Mouse (Mus musculus) MEL (cell line): ENCODE results near the gene Lcn6. TPM values are rescaled to one million over a fixed set of nuclear protein-coding genes. Genes with fewer than 3 reads are reported as not detected.

ENCODE experiments used
- DNase-seq: peaks from one replicate; pipeline ENCODE4 v3.0.0; 2011; ENCODE audit warnings: low read depth, low spot score
- H3K27ac ChIP-seq: 2 replicates; pipeline ENCODE4 v1.5.1; 2012; ENCODE audit warnings: low read depth, mild to moderate bottlenecking, control low read depth, low read length, moderate library complexity; ENCODE audit not compliant: control insufficient read depth
- H3K27me3 ChIP-seq, 2 experiments: fragments of 150-350 bp in 1 of 2; sonication (generic) in 1 of 2; 2 replicates each; pipeline ENCODE4 v1.6.1; 2012; ENCODE audit warnings: low read length in 2 of 2, mild to moderate bottlenecking in 2 of 2, improper control_type of control experiment in 1 of 2, moderate library complexity in 1 of 2; ENCODE audit not compliant: insufficient read depth in 2 of 2, control insufficient read depth in 1 of 2
- H3K36me3 ChIP-seq, 2 experiments: 2 replicates each; pipeline ENCODE4 v1.6.1; 2012 to 2014; ENCODE audit warnings: low read length in 2 of 2, improper control_type of control experiment in 1 of 2, inconsistent platforms in 1 of 2, mild to moderate bottlenecking in 1 of 2; ENCODE audit not compliant: insufficient read depth in 2 of 2, control insufficient read depth in 1 of 2
- H3K4me1 ChIP-seq, 2 experiments: fragments of 150-350 bp in 1 of 2; sonication (generic) in 1 of 2; 2 replicates each; pipeline ENCODE4 v1.6.1; 2012; ENCODE audit warnings: low read length in 2 of 2, improper control_type of control experiment in 1 of 2, mild to moderate bottlenecking in 1 of 2; ENCODE audit not compliant: insufficient read depth in 2 of 2, control insufficient read depth in 1 of 2
- H3K4me3 ChIP-seq, 2 experiments: fragments of 150-350 bp in 1 of 2; sonication (generic) in 1 of 2; 2 replicates each; pipeline ENCODE4 v1.5.1; 2012; ENCODE audit warnings: low read depth in 2 of 2, low read length in 2 of 2, mild to moderate bottlenecking in 2 of 2, moderate library complexity in 2 of 2, control low read depth in 1 of 2, improper control_type of control experiment in 1 of 2; ENCODE audit not compliant: control insufficient read depth in 1 of 2, insufficient read depth in 1 of 2
- H3K79me2 ChIP-seq: 2 replicates; pipeline ENCODE4 v1.6.1; 2012; ENCODE audit warnings: mild to moderate bottlenecking, low read length, moderate library complexity; ENCODE audit not compliant: control insufficient read depth, poor library complexity, insufficient read depth
- H3K9ac ChIP-seq: 2 replicates; pipeline ENCODE4 v1.6.1; 2012; ENCODE audit warnings: low read depth, mild to moderate bottlenecking, control low read depth, low read length, moderate library complexity; ENCODE audit not compliant: control insufficient read depth, poor library complexity, severe bottlenecking
- H3K9me3 ChIP-seq: fragments of 150-350 bp; sonication (generic); replicated peaks from 2 replicates; pipeline ENCODE4 v1.6.1; 2012; ENCODE audit warnings: mild to moderate bottlenecking, low read length, improper control_type of control experiment, moderate library complexity; ENCODE audit not compliant: insufficient read depth
- BHLHE40 ChIP-seq: IDR thresholded peaks from 2 replicates; pipeline ENCODE4 v1.6.1; 2012; ENCODE audit warnings: low read depth, mild to moderate bottlenecking, inconsistent platforms, low read length, improper control_type of control experiment, borderline replicate concordance
- CHD2 ChIP-seq: IDR thresholded peaks from 2 replicates; pipeline ENCODE4 v1.6.1; 2011; ENCODE audit warnings: low read length, improper control_type of control experiment
- CTCF ChIP-seq, 3 experiments: IDR thresholded peaks in 2 of 3; conservative IDR thresholded peaks in 1 of 3; 2 replicates each; pipeline ENCODE4 v1.5.1; 2011 to 2012; ENCODE audit warnings: low read length in 3 of 3, low read depth in 2 of 3, mild to moderate bottlenecking in 2 of 3, improper control_type of control experiment in 1 of 3, inconsistent platforms in 1 of 3, mixed read lengths in 1 of 3, moderate library complexity in 1 of 3; ENCODE audit not compliant: control insufficient read depth in 1 of 3, insufficient read depth in 1 of 3, poor library complexity in 1 of 3, severe bottlenecking in 1 of 3
- E2F4 ChIP-seq: IDR thresholded peaks from 2 replicates; pipeline ENCODE4 v1.6.1; 2011; ENCODE audit warnings: low read depth, low read length, improper control_type of control experiment, borderline replicate concordance
- GATA1 ChIP-seq: IDR thresholded peaks from 2 replicates; pipeline ENCODE4 v1.6.1; 2011; ENCODE audit warnings: low read depth, low read length, improper control_type of control experiment
- JUND ChIP-seq: IDR thresholded peaks from 2 replicates; pipeline ENCODE4 v1.6.1; 2011; ENCODE audit warnings: low read depth, mild to moderate bottlenecking, improper control_type of control experiment, low read length
- MEF2A ChIP-seq: IDR thresholded peaks from 2 replicates; pipeline ENCODE4 v1.6.1; 2014; ENCODE audit warnings: low read depth, mild to moderate bottlenecking, inconsistent platforms, low read length, improper control_type of control experiment; ENCODE audit not compliant: poor library complexity, insufficient replicate concordance, severe bottlenecking; ENCODE audit errors: extremely low read depth
- MXI1 ChIP-seq: IDR thresholded peaks from 2 replicates; pipeline ENCODE4 v1.6.1; 2011; ENCODE audit warnings: mild to moderate bottlenecking, low read depth, low read length, improper control_type of control experiment
- MYC ChIP-seq: IDR thresholded peaks from 2 replicates; pipeline ENCODE4 v1.6.1; 2011; ENCODE audit warnings: low read depth, mild to moderate bottlenecking, low read length, improper control_type of control experiment, moderate library complexity
- NELFE ChIP-seq: IDR thresholded peaks from 2 replicates; pipeline ENCODE4 v1.6.1; 2011; ENCODE audit warnings: low read depth, low read length, improper control_type of control experiment
- NRF1 ChIP-seq: IDR thresholded peaks from 2 replicates; pipeline ENCODE4 v1.6.1; 2014; ENCODE audit warnings: low read depth, mild to moderate bottlenecking, inconsistent platforms, low read length, improper control_type of control experiment, moderate library complexity; ENCODE audit not compliant: poor library complexity, insufficient read depth, severe bottlenecking
- RCOR1 ChIP-seq: IDR thresholded peaks from 2 replicates; pipeline ENCODE4 v1.6.1; 2012; ENCODE audit warnings: low read depth, mild to moderate bottlenecking, inconsistent platforms, low read length, improper control_type of control experiment
- SIN3A ChIP-seq: IDR thresholded peaks from 2 replicates; pipeline ENCODE4 v1.6.1; 2012; ENCODE audit warnings: low read length, improper control_type of control experiment, inconsistent platforms
- UBTF ChIP-seq: IDR thresholded peaks from 2 replicates; pipeline ENCODE4 v1.6.1; 2012; ENCODE audit warnings: low read depth, mild to moderate bottlenecking, inconsistent platforms, low read length, improper control_type of control experiment, moderate library complexity, borderline replicate concordance; ENCODE audit not compliant: insufficient read depth
- USF1 ChIP-seq: IDR thresholded peaks from 2 replicates; pipeline ENCODE4 v1.6.1; 2014; ENCODE audit warnings: low read depth, mild to moderate bottlenecking, inconsistent platforms, low read length, improper control_type of control experiment, moderate library complexity
- USF2 ChIP-seq, 2 experiments: IDR thresholded peaks; 2 replicates each; pipeline ENCODE4 v1.6.1; 2011 to 2012; ENCODE audit warnings: improper control_type of control experiment in 2 of 2, low read length in 2 of 2, borderline replicate concordance in 1 of 2, inconsistent platforms in 1 of 2, low read depth in 1 of 2, mild to moderate bottlenecking in 1 of 2; ENCODE audit not compliant: insufficient read depth in 1 of 2
- ZC3H11A ChIP-seq: IDR thresholded peaks from 2 replicates; pipeline ENCODE4 v1.6.1; 2012; ENCODE audit warnings: low read depth, mild to moderate bottlenecking, inconsistent platforms, low read length, improper control_type of control experiment
- ZKSCAN1 ChIP-seq: IDR thresholded peaks from 2 replicates; pipeline ENCODE4 v1.6.1; 2012; ENCODE audit warnings: low read depth, mild to moderate bottlenecking, inconsistent platforms, low read length, improper control_type of control experiment, moderate library complexity
- ZNF384 ChIP-seq: IDR thresholded peaks from 2 replicates; pipeline ENCODE4 v1.6.1; 2012; ENCODE audit warnings: low read depth, mild to moderate bottlenecking, inconsistent platforms, low read length, improper control_type of control experiment
- polyA plus RNA-seq, 2 experiments: library from polyadenylated mRNA; stranded (reverse) in 1 of 2; unstranded in 1 of 2; fragments of >175 nt in 1 of 2; fragments of >200 nt in 1 of 2; gene quantifications; 2 replicates each; pipeline versions ENCODE4 v1.2.1 to v1.2.4; 2012; ENCODE audit warnings: low replicate concordance in 2 of 2, low read depth in 1 of 2; ENCODE audit not compliant: insufficient read length in 2 of 2, insufficient read depth in 1 of 2, missing spikeins in 1 of 2
- total RNA-seq: library from RNA; depleted of rRNA; stranded (reverse); fragments of 300-350 nt; gene quantifications from 2 replicates; pipeline ENCODE4 v1.2.3, GENCODE M21; 2012; rRNA removed

Lcn6 gene
- total RNA-seq (not detected in 2 replicates), polyA plus RNA-seq (not detected)

- H3K9ac ChIP-seq, result no peak within 1 kb of the TSS
- H3K27ac ChIP-seq, result no peak within 1 kb of the TSS
- TF ChIP-seq USF2 (IDR thresholded peaks at IDR 0.05; ENCODE audit: borderline replicate concordance in 1 of 2, insufficient read depth in 1 of 2, low read depth in 1 of 2, low read length in 2 of 2), result no peak
- no peak for TF ChIP-seq MEF2A
- TF ChIP-seq JUND, result no peak
- TF ChIP-seq CHD2, result no peak
- no peaks in the 10 kb centered on the region for H3K36me3 ChIP-seq
- no peaks in the 10 kb centered on the region; the same call in 1 of the 2 replicates for H3K79me2 ChIP-seq
- DNase-seq, result no peak
- no peaks in the 10 kb centered on the region for H3K4me1 ChIP-seq
- H3K4me3 ChIP-seq, result no peak within 1 kb of the TSS
- H3K9me3 ChIP-seq, result no peaks in the 10 kb centered on the region
- H3K27me3 ChIP-seq, result no peaks in the 10 kb centered on the region
Measured at GRCm38 (mm10) chr2:25676486-25676885, at the start of gene Lcn6. Gene Lcn6, plus strand, starts transcription at chr2:25676786.

- no peak within 1 kb of the TSS for H3K27ac ChIP-seq
- no peaks in the 10 kb centered on the region for H3K79me2 ChIP-seq
- H3K9ac ChIP-seq, result no peak within 1 kb of the TSS
- no peaks in the 10 kb centered on the region for H3K4me1 ChIP-seq
- DNase-seq, result no peak
- H3K4me3 ChIP-seq, result no peak within 1 kb of the TSS
- H3K27me3 ChIP-seq, result peaks cover 0 to 4% of the 10 kb centered on the region in 2 experiments; a peak in 1 of 4 replicates
- TF ChIP-seq ZC3H11A, result no peak
- TF ChIP-seq NELFE, result no peak
- no peak for TF ChIP-seq GATA1
- TF ChIP-seq E2F4, result no peak
- no peak for TF ChIP-seq MYC
- TF ChIP-seq BHLHE40, result no peak
- TF ChIP-seq, all 39 proteins: peak for 0
- Histone ChIP-seq H3K36me3 (no peaks in the 10 kb centered on the region), H3K9me3 (no peaks in the 10 kb centered on the region)
Measured at GRCm38 (mm10) chr2:25627811-25628210, 48.8 kb upstream of the Lcn6 start, which contains the start of gene Fcna. Gene Fcna, minus strand, starts transcription at chr2:25628030.

DNA sequence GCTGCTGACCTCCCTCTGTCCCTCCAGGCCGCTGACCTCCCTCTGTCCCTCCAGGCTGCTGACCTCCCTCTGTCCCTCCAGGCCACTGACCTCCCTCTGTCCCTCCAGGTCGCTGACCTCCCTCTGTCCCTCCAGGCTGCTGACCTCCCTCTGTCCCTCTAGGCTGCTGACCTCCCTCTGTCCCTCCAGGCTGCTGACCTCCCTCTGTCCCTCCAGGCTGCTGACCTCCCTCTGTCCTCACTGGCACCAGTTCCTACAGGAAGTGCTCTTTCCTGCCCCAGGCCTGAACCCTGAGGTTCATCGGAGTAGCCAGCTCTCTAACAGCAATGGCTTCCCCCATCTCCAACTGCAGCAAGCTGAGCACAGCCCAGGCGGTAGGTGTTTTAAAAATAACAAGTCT is 47.8 kb upstream of the Lcn6 start:
- peaks cover 0 to 4% of the 10 kb centered on the region in 2 experiments; a peak in 1 of 4 replicates for H3K27me3 ChIP-seq
- no peak overlapping the region for H3K4me3 ChIP-seq
- TF ChIP-seq ZNF384, result no peak
- no peak for TF ChIP-seq MYC
- no peak for TF ChIP-seq NRF1
- TF ChIP-seq USF2 (IDR thresholded peaks at IDR 0.05; ENCODE audit: borderline replicate concordance in 1 of 2, insufficient read depth in 1 of 2, low read depth in 1 of 2, low read length in 2 of 2), result no peak
- no peak for TF ChIP-seq RCOR1
- no peak for TF ChIP-seq SIN3A
- TF ChIP-seq MXI1, result no peak
- no peak for TF ChIP-seq ZKSCAN1
- no peak for TF ChIP-seq USF1
- TF ChIP-seq GATA1, result no peak
- no peak for TF ChIP-seq CTCF (IDR thresholded peaks at IDR 0.05 in 2 of 3, conservative IDR thresholded peaks at IDR 0.05 in 1 of 3; ENCODE audit: control insufficient read depth in 1 of 3, insufficient read depth in 1 of 3, low read depth in 2 of 3, low read length in 3 of 3, poor library complexity in 1 of 3, severe bottlenecking in 1 of 3)
- TF ChIP-seq BHLHE40, result no peak
- TF ChIP-seq NELFE, result no peak
- TF ChIP-seq UBTF, result no peak
- no peak for TF ChIP-seq JUND
- TF ChIP-seq CHD2, result no peak
- no peaks in the 10 kb centered on the region for H3K4me1 ChIP-seq
- H3K9ac ChIP-seq, result no peak overlapping the region
- no peak for DNase-seq
- H3K36me3 ChIP-seq, result no peaks in the 10 kb centered on the region
- no peaks in the 10 kb centered on the region for H3K79me2 ChIP-seq
- H3K9me3 ChIP-seq, result no peaks in the 10 kb centered on the region
- no peak overlapping the region for H3K27ac ChIP-seq
